Mouse (Mus musculus) midbrain, embryonic 13.5 days (tissue): Measurements from ENCODE around the gene 9930021J03Rik. TPM values are rescaled to one million over a fixed set of nuclear protein-coding genes. Genes with fewer than 3 reads are reported as not detected.

ENCODE experiments used
- ATAC-seq: fragments of 200-750 bp; cut with Nextera tagmentation; 2 replicates; pipeline ENCODE4 v1.8.0; 2017; ENCODE audit warnings: mild to moderate bottlenecking, moderate TSS enrichment, moderate library complexity
- H3K27ac ChIP-seq: fragments of 300-500 bp; sonication (generic); 2 replicates; pipeline ENCODE4 v1.5.1; 2015; ENCODE audit warnings: inconsistent platforms, mild to moderate bottlenecking, moderate library complexity
- H3K27me3 ChIP-seq: fragments of 300-500 bp; sonication (generic); 2 replicates; pipeline ENCODE4 v1.6.1; 2015; ENCODE audit warnings: mild to moderate bottlenecking, inconsistent platforms
- H3K36me3 ChIP-seq: fragments of 300-500 bp; sonication (generic); 2 replicates; pipeline ENCODE4 v1.6.1; 2015; ENCODE audit warnings: mild to moderate bottlenecking, inconsistent platforms
- H3K4me1 ChIP-seq: fragments of 300-500 bp; sonication (generic); replicated peaks from 2 replicates; pipeline ENCODE4 v1.6.1; 2015; ENCODE audit warnings: inconsistent platforms
- H3K4me2 ChIP-seq: fragments of 300-500 bp; sonication (generic); replicated peaks from 2 replicates; pipeline ENCODE4 v1.6.1; 2015; ENCODE audit warnings: moderate library complexity, mild to moderate bottlenecking, inconsistent platforms
- H3K4me3 ChIP-seq: fragments of 300-500 bp; sonication (generic); replicated peaks from 2 replicates; pipeline ENCODE4 v1.5.1; 2015; ENCODE audit warnings: mild to moderate bottlenecking, inconsistent platforms
- H3K9ac ChIP-seq: fragments of 300-500 bp; sonication (generic); replicated peaks from 2 replicates; pipeline ENCODE4 v1.6.1; 2015; ENCODE audit warnings: mild to moderate bottlenecking, inconsistent platforms
- H3K9me3 ChIP-seq: fragments of 300-500 bp; sonication (generic); 2 replicates; pipeline ENCODE4 v1.6.1; 2016; ENCODE audit warnings: mild to moderate bottlenecking, inconsistent platforms
- WGBS: fragments of 180-500 bp; shearing (Covaris S2); methylation state at CpG from one replicate; pipeline ENCODE4 v1.1.7; 2015; 5-methylcytosine and 5-hydroxymethylcytosine counted together
- polyA plus RNA-seq: library from polyadenylated mRNA; unstranded; fragments of >200 nt; fragmentation: Nextera tagmentation; extraction: Ambion mirVana; gene quantifications from 2 replicates; pipeline ENCODE4 v1.2.1, GENCODE M21; 2015

The 9930021J03Rik gene
- polyA plus RNA-seq, 1 experiment from 2014 or later, result 7.6 TPM

DNA sequence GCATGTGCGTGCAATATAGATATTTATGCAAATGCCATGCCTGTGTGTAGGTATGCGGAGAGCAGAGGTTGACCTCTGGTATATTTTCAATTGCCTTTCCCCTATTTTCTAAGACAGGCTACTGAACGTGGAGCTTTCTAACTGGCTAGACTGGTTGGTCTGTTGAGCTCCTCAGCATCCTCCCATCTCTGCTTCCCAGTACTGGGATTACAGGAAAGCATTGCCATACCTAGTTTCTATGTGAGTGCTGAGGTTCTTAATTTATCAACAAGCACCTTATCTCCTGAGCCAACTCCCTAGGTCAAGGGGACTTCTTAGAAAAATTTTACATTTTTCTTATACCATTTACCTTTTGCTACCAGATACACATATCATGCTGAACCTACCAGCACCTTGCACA, 8.4 kb downstream of the 9930021J03Rik start:
- Histone ChIP-seq H3K9me3 (no peaks in the 10 kb centered on the region), H3K27ac (no peak overlapping the region), H3K4me2 (no peak overlapping the region), H3K9ac (no peak overlapping the region), H3K4me1 (peaks cover 7% of the 10 kb centered on the region), H3K36me3 (no peaks in the 10 kb centered on the region), H3K27me3 (no peaks in the 10 kb centered on the region), H3K4me3 (no peak overlapping the region)
- WGBS, result 81% methylated on average over 3 of the region's 3 CpGs
- ATAC-seq, result no peak

DNA sequence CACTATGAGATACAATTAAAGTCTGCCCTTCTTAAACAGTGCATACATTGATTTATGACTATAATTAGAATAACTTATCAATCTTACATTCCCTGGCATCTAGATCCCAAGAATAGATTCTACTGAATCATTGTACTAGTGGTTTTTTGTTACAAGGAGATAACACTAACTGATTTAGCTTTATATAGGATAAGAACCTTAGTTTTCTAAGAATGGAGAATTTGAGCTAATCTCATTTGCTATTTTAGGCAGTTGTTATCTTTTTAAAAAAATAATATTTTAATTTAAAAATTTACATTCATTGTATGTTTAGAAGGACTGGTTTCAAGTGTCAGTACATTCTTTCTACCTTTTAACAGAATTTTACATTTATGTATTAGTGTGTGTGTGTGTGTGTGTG, 17.8 kb downstream of the 9930021J03Rik start:
- H3K27ac ChIP-seq, result no peak overlapping the region
- no peak overlapping the region for H3K9ac ChIP-seq
- H3K27me3 ChIP-seq, result no peaks in the 10 kb centered on the region
- H3K4me3 ChIP-seq, result no peak overlapping the region
- no peaks in the 10 kb centered on the region for H3K4me1 ChIP-seq
- H3K36me3 ChIP-seq, result peaks cover 9% of the 10 kb centered on the region; the same call in 1 of the 2 replicates
- H3K9me3 ChIP-seq, result no peaks in the 10 kb centered on the region
- ATAC-seq, result no peak
- H3K4me2 ChIP-seq, result no peak overlapping the region

DNA sequence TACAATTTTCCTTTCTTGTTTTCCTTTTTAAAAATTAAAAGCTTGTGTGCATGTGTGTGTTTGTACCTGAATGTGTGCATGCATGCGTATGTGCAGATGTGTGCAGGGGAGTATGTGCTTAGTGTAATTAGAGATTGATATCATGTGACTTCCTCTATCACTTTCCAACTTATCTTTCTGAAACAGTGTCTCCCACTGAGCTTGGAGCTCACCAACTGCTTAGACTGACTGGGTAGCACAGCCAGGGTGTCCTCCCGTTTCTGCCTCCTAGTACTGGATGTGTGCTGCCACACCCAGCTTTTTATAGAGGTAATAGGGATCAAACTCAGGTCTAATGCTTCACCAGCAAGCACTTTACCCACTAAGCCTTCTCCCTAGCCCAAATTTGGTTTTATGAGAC, 22.9 kb downstream of the 9930021J03Rik start:
- H3K36me3 ChIP-seq, result peaks cover 9% of the 10 kb centered on the region; the same call in 1 of the 2 replicates
- WGBS, result 95% methylated on average over 2 of the region's 2 CpGs
- no peak overlapping the region for H3K4me3 ChIP-seq
- H3K4me2 ChIP-seq, result no peak overlapping the region
- H3K4me1 ChIP-seq, result no peaks in the 10 kb centered on the region
- no peak overlapping the region for H3K9ac ChIP-seq
- H3K27me3 ChIP-seq, result no peaks in the 10 kb centered on the region
- H3K9me3 ChIP-seq, result no peaks in the 10 kb centered on the region
- no peak for ATAC-seq
- H3K27ac ChIP-seq, result no peak overlapping the region

DNA sequence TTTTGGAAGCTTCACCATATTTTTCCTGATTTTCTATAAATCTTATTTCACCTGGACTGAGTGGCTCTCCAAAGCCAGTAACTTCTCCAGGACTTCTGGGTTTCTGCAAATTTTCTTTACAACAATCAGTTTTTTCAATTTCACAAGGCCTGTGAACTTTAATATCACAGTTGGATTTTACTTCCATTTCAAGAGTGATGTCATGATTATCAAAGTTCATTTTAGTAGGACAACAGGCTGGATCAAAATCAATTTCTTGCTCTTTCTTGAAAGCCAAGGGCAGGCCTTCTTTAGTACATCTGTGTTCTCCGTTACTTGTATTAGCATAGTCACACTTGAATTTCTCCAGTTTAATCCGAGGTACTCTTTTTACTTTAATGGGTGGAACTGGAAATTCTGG, 51.9 kb downstream of the 9930021J03Rik start:
- H3K4me3 ChIP-seq, result no peak overlapping the region
- H3K27ac ChIP-seq, result no peak overlapping the region
- H3K4me1 ChIP-seq, result no peaks in the 10 kb centered on the region
- ATAC-seq, result no peak
- no peak overlapping the region for H3K9ac ChIP-seq
- no peaks in the 10 kb centered on the region for H3K27me3 ChIP-seq
- no peak overlapping the region for H3K4me2 ChIP-seq
- no peaks in the 10 kb centered on the region for H3K36me3 ChIP-seq
- 80% methylated on average over 2 of the region's 2 CpGs for WGBS
- H3K9me3 ChIP-seq, result no peaks in the 10 kb centered on the region

DNA sequence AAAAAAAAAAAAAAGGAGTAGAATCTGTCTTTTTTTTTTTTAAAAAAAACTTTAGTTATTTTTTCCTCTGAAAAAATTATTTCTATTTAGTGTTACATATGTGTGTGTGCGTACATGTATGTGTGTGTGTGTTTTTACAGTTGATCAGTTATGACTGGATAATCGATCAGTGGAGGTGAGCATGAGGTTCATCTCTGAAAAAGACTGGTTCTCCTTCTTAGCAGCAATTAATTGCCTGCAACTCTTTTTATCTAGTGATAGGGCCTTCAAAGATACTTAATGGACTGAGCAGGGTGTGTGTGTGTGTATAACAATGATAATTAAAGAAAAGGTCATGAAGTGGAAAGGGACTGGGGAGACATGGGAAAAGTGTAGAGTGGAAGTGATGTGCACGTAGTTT, 54.8 kb downstream of the 9930021J03Rik start:
- WGBS, result 96% methylated on average over 3 of the region's 3 CpGs

DNA sequence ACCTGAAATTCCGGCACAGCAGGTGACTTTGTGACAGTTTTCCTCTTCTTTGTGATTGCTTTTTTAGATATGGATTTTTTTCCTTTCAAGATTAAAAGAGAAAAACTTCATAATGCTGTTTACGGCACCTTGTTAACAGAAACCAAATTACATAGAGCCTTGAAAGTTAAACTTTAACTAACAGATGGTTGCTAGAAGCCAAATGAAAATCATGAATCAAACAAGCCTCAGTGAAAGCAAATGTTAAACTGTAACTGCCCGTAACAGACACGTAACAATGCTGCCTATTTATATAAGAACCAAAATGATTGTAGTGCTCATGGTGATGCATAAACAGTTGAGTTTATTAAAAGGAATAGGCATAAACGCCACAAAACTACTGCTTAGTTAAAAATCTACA, 62.3 kb downstream of the 9930021J03Rik start:
- 93% methylated on average over 5 of the region's 5 CpGs for WGBS
- Histone ChIP-seq H3K4me3 (no peak overlapping the region), H3K36me3 (no peaks in the 10 kb centered on the region), H3K9me3 (no peaks in the 10 kb centered on the region), H3K27ac (no peak overlapping the region), H3K9ac (no peak overlapping the region), H3K27me3 (no peaks in the 10 kb centered on the region), H3K4me1 (no peaks in the 10 kb centered on the region), H3K4me2 (no peak overlapping the region)
- no peak for ATAC-seq

More for the DNA sequence above, 54.8 kb downstream of the 9930021J03Rik start:
- Histone ChIP-seq H3K9me3 (no peaks in the 10 kb centered on the region), H3K4me2 (no peak overlapping the region), H3K36me3 (no peaks in the 10 kb centered on the region), H3K27ac (no peak overlapping the region), H3K4me1 (no peaks in the 10 kb centered on the region), H3K27me3 (no peaks in the 10 kb centered on the region), H3K9ac (no peak overlapping the region), H3K4me3 (no peak overlapping the region)
- ATAC-seq, result no peak

DNA sequence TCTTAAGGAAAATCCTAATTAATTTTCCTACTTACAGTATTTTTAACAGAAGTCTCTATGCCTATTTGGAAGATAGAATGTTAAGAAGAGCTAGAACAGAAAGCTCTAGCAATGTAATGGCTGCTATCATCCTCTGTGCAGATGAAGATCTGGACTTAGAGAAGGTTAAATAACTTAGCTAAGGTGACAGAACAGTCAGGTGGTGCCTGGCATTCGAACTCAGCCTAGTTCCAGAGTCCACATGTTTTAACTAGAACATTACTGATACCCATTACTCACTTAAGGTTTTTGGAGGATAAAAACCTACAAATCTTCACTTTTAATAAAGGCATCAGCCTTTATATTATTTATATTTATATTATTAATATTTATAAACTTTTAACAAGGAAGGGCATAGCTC, 65.1 kb downstream of the 9930021J03Rik start:
- 90% methylated on average over 1 of the region's 1 CpGs for WGBS
- no peak for ATAC-seq

DNA sequence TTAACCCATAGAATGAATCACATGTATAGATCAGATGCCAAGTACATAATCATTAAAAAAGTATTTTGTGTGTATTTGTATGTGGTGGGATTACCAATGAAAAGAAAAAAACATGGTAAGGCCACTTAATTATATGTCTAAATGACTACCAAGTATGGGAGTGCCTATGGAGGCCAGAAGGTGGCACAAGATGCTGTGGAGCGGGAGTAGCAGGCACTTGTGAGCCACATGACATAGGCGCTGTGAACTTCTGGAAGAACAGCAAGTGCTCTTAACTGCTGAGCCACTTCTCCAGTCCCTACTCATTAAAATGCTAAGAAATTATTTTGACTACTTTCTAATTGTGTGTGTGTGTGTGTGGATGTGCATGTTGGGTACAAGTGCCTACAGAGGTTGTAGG, 66.2 kb downstream of the 9930021J03Rik start:
- 86% methylated on average over 2 of the region's 2 CpGs for WGBS
- no peaks in the 10 kb centered on the region for H3K9me3 ChIP-seq
- 0 out of 2 replicates have a peak, but pooled peaks cover 3% of the 10 kb centered on the region for H3K4me1 ChIP-seq
- no peak overlapping the region for H3K4me3 ChIP-seq
- H3K9ac ChIP-seq, result no peak overlapping the region
- no peaks in the 10 kb centered on the region for H3K36me3 ChIP-seq
- no peaks in the 10 kb centered on the region for H3K27me3 ChIP-seq
- ATAC-seq, result no peak
- H3K4me2 ChIP-seq, result no peak overlapping the region
- no peak overlapping the region for H3K27ac ChIP-seq

More for the DNA sequence above, 65.1 kb downstream of the 9930021J03Rik start:
- no peaks in the 10 kb centered on the region for H3K27me3 ChIP-seq
- no peak overlapping the region for H3K27ac ChIP-seq
- H3K9me3 ChIP-seq, result no peaks in the 10 kb centered on the region
- H3K36me3 ChIP-seq, result no peaks in the 10 kb centered on the region
- 0 out of 2 replicates have a peak, but pooled peaks cover 3% of the 10 kb centered on the region for H3K4me1 ChIP-seq
- H3K9ac ChIP-seq, result no peak overlapping the region
- H3K4me3 ChIP-seq, result no peak overlapping the region
- no peak overlapping the region for H3K4me2 ChIP-seq

DNA sequence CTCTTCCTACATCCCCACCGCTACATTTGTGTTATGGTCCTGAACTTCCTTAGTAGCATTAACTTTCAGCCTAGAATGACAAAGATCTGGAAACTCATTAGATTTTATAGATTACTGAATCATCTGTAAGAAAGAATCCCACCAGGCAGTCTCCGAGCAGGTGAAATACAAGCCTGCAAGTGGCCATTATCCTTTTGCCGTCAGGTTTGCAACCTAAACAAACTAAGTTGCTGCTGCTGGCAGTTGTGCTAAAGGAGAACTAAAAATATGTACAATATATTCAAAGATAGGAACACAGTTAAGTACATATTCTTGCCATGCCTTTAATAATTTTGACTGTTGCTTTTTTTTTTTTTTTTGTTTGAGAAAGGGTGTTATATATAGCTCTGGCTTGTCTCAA, 70.4 kb downstream of the 9930021J03Rik start:
- ATAC-seq, result no peak
- H3K27ac ChIP-seq, result no peak overlapping the region
- no peaks in the 10 kb centered on the region for H3K9me3 ChIP-seq
- 0 out of 2 replicates have a peak, but pooled peaks cover 3% of the 10 kb centered on the region for H3K4me1 ChIP-seq
- H3K9ac ChIP-seq, result no peak overlapping the region
- no peak overlapping the region for H3K4me3 ChIP-seq
- WGBS, result 87% methylated on average over 3 of the region's 3 CpGs
- H3K27me3 ChIP-seq, result no peaks in the 10 kb centered on the region
- H3K36me3 ChIP-seq, result no peaks in the 10 kb centered on the region
- H3K4me2 ChIP-seq, result no peak overlapping the region

DNA sequence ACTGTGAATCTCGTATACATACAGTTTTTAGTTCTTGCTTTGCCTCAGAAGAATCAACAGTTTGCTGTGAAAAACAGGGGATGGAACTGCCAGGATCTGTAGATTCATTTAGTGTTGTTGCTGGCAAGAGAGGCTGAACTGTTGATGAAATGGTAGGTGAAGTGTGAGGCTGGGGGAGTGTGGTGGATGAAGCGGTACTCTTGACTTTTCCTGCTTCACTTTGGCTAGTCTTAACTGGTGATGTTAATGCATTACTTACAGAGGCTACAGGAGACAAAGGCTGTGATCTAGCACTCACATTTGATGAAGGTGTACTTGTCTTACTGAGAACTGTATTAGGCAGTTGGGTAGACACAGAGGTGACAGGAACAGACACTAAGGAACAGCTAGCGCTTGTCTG, 87.3 kb downstream of the 9930021J03Rik start:
- WGBS, result 98% methylated on average over 3 of the region's 3 CpGs
- H3K9ac ChIP-seq, result no peak overlapping the region
- no peak overlapping the region for H3K27ac ChIP-seq
- H3K4me3 ChIP-seq, result no peak overlapping the region
- H3K9me3 ChIP-seq, result no peaks in the 10 kb centered on the region
- no peaks in the 10 kb centered on the region for H3K4me1 ChIP-seq
- H3K27me3 ChIP-seq, result no peaks in the 10 kb centered on the region
- H3K36me3 ChIP-seq, result peaks cover 41% of the 10 kb centered on the region
- no peak overlapping the region for H3K4me2 ChIP-seq
- ATAC-seq, result no peak

DNA sequence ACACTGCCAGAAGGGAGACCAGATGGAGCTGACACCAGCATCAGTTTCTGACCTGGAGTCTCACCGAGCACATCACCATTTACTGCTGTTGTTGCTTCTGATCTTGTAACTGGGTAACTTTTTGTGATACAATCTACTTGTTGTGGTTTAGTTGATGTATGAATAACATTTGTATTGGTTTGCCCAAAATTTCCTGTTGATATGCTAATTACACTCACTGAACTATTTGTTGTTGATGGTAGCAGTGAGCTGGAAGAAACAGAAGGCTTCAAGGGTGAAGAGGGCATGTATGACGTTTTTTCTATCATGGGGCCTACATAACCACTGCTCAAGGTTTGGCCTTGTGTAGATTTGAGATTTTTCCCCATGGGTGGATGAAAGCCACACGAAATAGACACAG, 87.9 kb downstream of the 9930021J03Rik start:
- no peak for ATAC-seq
- WGBS, result 94% methylated on average over 3 of the region's 3 CpGs
- Histone ChIP-seq H3K27me3 (no peaks in the 10 kb centered on the region), H3K36me3 (peaks cover 41% of the 10 kb centered on the region), H3K27ac (no peak overlapping the region), H3K4me1 (no peaks in the 10 kb centered on the region), H3K9ac (no peak overlapping the region), H3K4me3 (no peak overlapping the region), H3K4me2 (no peak overlapping the region), H3K9me3 (no peaks in the 10 kb centered on the region)

DNA sequence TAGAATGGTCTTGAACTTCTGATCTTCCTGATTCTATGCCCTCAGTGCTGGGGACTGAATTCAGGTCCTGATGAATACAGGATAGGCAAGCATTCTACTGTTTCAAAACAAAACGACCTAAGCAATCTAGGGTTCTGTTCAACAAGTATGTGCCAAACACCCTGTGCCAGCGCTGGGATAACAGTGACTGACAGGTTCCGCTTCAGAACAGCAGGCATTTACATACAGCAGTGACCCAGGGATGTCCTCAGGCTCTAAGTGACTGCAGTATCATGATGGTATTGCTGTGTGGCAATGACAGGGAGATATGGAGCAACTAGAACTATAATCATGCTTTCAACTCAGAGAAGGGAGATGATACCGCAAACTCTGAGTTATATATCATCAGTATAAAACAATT, 92.3 kb downstream of the 9930021J03Rik start:
- WGBS, result 86% methylated on average over 4 of the region's 4 CpGs
- H3K4me2 ChIP-seq, result no peak overlapping the region
- no peaks in the 10 kb centered on the region for H3K4me1 ChIP-seq
- H3K27ac ChIP-seq, result no peak overlapping the region
- H3K36me3 ChIP-seq, result peaks cover 29% of the 10 kb centered on the region
- no peaks in the 10 kb centered on the region for H3K27me3 ChIP-seq
- H3K9me3 ChIP-seq, result no peaks in the 10 kb centered on the region
- no peak overlapping the region for H3K4me3 ChIP-seq
- no peak for ATAC-seq
- no peak overlapping the region for H3K9ac ChIP-seq

DNA sequence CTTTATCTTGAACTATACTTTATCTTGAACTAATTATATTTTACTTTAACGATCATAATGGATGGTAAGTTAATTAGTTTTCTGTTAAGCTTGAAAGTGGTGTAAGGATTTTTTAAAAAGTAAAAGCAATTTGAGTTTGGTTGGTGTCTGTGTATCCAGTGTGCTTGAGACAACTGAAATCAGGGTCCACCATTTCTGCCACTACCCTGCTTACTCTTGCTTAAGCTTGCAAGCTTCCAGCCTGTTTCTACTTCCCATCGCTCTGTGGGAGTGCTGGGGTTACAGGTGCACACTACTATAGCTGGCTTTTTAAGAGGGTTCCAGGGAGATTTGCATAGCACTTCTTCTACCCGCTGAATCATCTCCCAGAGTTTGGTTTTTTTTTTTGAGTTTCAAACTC, 96.3 kb downstream of the 9930021J03Rik start:
- Histone ChIP-seq H3K4me2 (no peak overlapping the region), H3K4me3 (no peak overlapping the region), H3K4me1 (no peaks in the 10 kb centered on the region), H3K27me3 (no peaks in the 10 kb centered on the region), H3K9me3 (no peaks in the 10 kb centered on the region), H3K27ac (no peak overlapping the region), H3K9ac (no peak overlapping the region), H3K36me3 (no peaks in the 10 kb centered on the region)
- no peak for ATAC-seq
- WGBS, result 76% methylated on average over 3 of the region's 3 CpGs
